10 mouse cellular contexts compared by ENCODE assay signal in genomic region chr13:52253138-52253537, GRCm38 (mm10).
DNase-seq lines count a peak whose midpoint lies in the region; ATAC-seq and TF ChIP-seq lines count a peak whose summit lies in the region.
"Had no signal": no experiment of that assay in that cellular context is flagged by ENCODE, and none has a peak within 500 bp of the region (broad histone marks: within the 10 kb centered on the region; RNA-seq: fewer than 3 reads in every experiment).

No protein-coding gene starts in this region.

- H3K27me3 ChIP-seq in liver, adult 2 months (ENCODE audit: control insufficient read depth, insufficient read depth, low read length) = no peaks in the 10 kb centered on the region
- no peaks in the 10 kb centered on the region for H3K27me3 ChIP-seq in liver, embryonic 12.5 days (replicated peaks)
- no peaks in the 10 kb centered on the region for H3K27me3 ChIP-seq in hindbrain, postnatal 0 days (ENCODE audit: insufficient read depth, low read length)
- H3K27me3 ChIP-seq: limb, embryonic 13.5 days; stomach, embryonic 15.5 days had no signal

- H3K9me3 ChIP-seq in liver, embryonic 12.5 days (replicated peaks) = no peaks in the 10 kb centered on the region
- H3K9me3 ChIP-seq in hindbrain, postnatal 0 days (ENCODE audit: low read length) = no peaks in the 10 kb centered on the region
- H3K9me3 ChIP-seq: limb, embryonic 13.5 days; stomach, embryonic 15.5 days had no signal

- H3K36me3 ChIP-seq in liver, adult 2 months (ENCODE audit: control insufficient read depth, insufficient read depth, low read length) = no peaks in the 10 kb centered on the region
- no peaks in the 10 kb centered on the region for H3K36me3 ChIP-seq in liver, embryonic 12.5 days
- H3K36me3 ChIP-seq in hindbrain, postnatal 0 days (ENCODE audit: insufficient read depth, low read length) = no peaks in the 10 kb centered on the region
- H3K36me3 ChIP-seq: limb, embryonic 13.5 days; stomach, embryonic 15.5 days had no signal

- H3K79me2 ChIP-seq in liver, adult 2 months (ENCODE audit: control insufficient read depth, insufficient read depth, low read length) = no peaks in the 10 kb centered on the region

- no peak for ATAC-seq in liver, embryonic 12.5 days
- ATAC-seq in hindbrain, postnatal 0 days = peak; percentile 70
- ATAC-seq in megakaryocyte-erythroid progenitor cell, adult 5-6 weeks (replicated peaks; ENCODE audit: low FRiP score, low TSS enrichment, poor library complexity, severe bottlenecking) = peak; percentile 64

- no peaks in the 10 kb centered on the region for H3K4me1 ChIP-seq in liver, adult 2 months (ENCODE audit: control insufficient read depth, insufficient read depth, low read length)
- peaks cover 7% of the 10 kb centered on the region; the same call in 1 of the 2 replicates for H3K4me1 ChIP-seq in liver, embryonic 12.5 days
- H3K4me1 ChIP-seq in hindbrain, postnatal 0 days (ENCODE audit: insufficient read depth, low read length) = no peaks in the 10 kb centered on the region
- H3K4me1 ChIP-seq: limb, embryonic 13.5 days; stomach, embryonic 15.5 days had no signal

- TF ChIP-seq CTCF in liver, adult 2 months (IDR thresholded peaks at IDR 0.05; ENCODE audit: low read depth, low read length) = peak; percentile 45
- TF ChIP-seq CTCF in hindbrain, postnatal 0 days (IDR thresholded peaks at IDR 0.05; ENCODE audit: low read depth) = peak; percentile 90

- H3K4me2 ChIP-seq in liver, embryonic 12.5 days = no peak overlapping the region
- no peak overlapping the region for H3K4me2 ChIP-seq in hindbrain, postnatal 0 days (ENCODE audit: low read depth, low read length)
- H3K4me2 ChIP-seq: limb, embryonic 13.5 days; stomach, embryonic 15.5 days had no signal

- peak; percentile 28 for DNase-seq in liver, adult 2 months (ENCODE audit: extremely low read depth, low read depth, low spot score)
- DNase-seq in MN1 (ENCODE audit: low spot score) = peak; percentile 65
- peak; percentile 46 to 63 for DNase-seq in cerebellum, postnatal 14 days
- DNase-seq in hindbrain, postnatal 0 days (ENCODE audit: low spot score) = peak; percentile 84
- DNase-seq in thymus, postnatal 0 days (ENCODE audit: low spot score) = peak; percentile 68
- DNase-seq in heart, postnatal 25 days (ENCODE audit: low spot score) = no peak

- H3K9ac ChIP-seq in liver, adult 2 months (ENCODE audit: low read depth, low read length) = no peak overlapping the region
- no peak overlapping the region for H3K9ac ChIP-seq in liver, embryonic 12.5 days
- H3K9ac ChIP-seq in hindbrain, postnatal 0 days (replicated peaks; ENCODE audit: low read length) = no peak overlapping the region
- H3K9ac ChIP-seq: limb, embryonic 13.5 days; stomach, embryonic 15.5 days had no signal

- no peak for TF ChIP-seq POLR2A in liver, adult 2 months (IDR thresholded peaks at IDR 0.05; ENCODE audit: extremely low read depth, insufficient read depth, low read length)

- intact Hi-C loops in heart, postnatal 25 days (cut with DNase I) = loop anchor here (1.0 to 5.0 kb wide), 2 partner anchors 279 to 374 kb away; partner anchors contain the start of gene Diras2

- no peak overlapping the region for H3K27ac ChIP-seq in liver, adult 2 months (replicated peaks; ENCODE audit: insufficient read depth, low read depth, low read length)
- H3K27ac ChIP-seq in liver, embryonic 12.5 days = no peak overlapping the region
- H3K27ac ChIP-seq in hindbrain, postnatal 0 days = no peak overlapping the region
- H3K27ac ChIP-seq: limb, embryonic 13.5 days; stomach, embryonic 15.5 days had no signal

- WGBS in liver, adult 2 months = 26% methylated on average over 8 of the region's 8 CpGs
- 26% methylated on average over 8 of the region's 8 CpGs for WGBS in liver, embryonic 12.5 days (ENCODE audit: insufficient replicate concordance)
- WGBS in hindbrain, postnatal 0 days = 29% methylated on average over 8 of the region's 8 CpGs

- no peak overlapping the region for H3K4me3 ChIP-seq in liver, adult 2 months (ENCODE audit: insufficient read depth, low read depth, low read length)
- H3K4me3 ChIP-seq in liver, embryonic 12.5 days = no peak overlapping the region
- no peak overlapping the region for H3K4me3 ChIP-seq in hindbrain, postnatal 0 days (ENCODE audit: low read length)
- H3K4me3 ChIP-seq: limb, embryonic 13.5 days; stomach, embryonic 15.5 days had no signal
